Mouse (Mus musculus): Measurements from ENCODE around the gene Alg12.
"Not testable (repeated sequence)": the region's sequence is repeated elsewhere in the genome, so short reads cannot be mapped to it uniquely, and the experiment has no call there.

Alg12 gene

GRCm38 (mm10) chr15:88792140-88792850, 26.8 kb downstream of the Alg12 start:
- DNase-seq (ENCODE audit: low spot score in 2 of 2): no peak

- DNase-seq (ENCODE audit: low spot score in 2 of 2): not testable (repeated sequence)
Measured at GRCm38 (mm10) chr15:88774630-88775029, 44.5 kb downstream of the Alg12 start.

GRCm38 (mm10) chr15:88768537-88768936, 50.6 kb downstream of the Alg12 start:
- no peak for DNase-seq (ENCODE audit: low spot score in 2 of 2)

GRCm38 (mm10) chr15:88766139-88766538, 53.0 kb downstream of the Alg12 start:
- DNase-seq (ENCODE audit: low spot score in 2 of 2): not testable (repeated sequence)

GRCm38 (mm10) chr15:88761551-88761950, 57.6 kb downstream of the Alg12 start:
- DNase-seq (ENCODE audit: low spot score in 2 of 2): no peak

- no peak for DNase-seq (ENCODE audit: low spot score in 2 of 2)
Measured at GRCm38 (mm10) chr15:88758061-88758460, 61.1 kb downstream of the Alg12 start.

GRCm38 (mm10) chr15:88755761-88756160, 63.4 kb downstream of the Alg12 start:
- DNase-seq (ENCODE audit: low spot score in 2 of 2): no peak
